Mouse (Mus musculus) liver, postnatal 0 days (tissue): Measurements from ENCODE around the gene Reps1.

ENCODE experiments used
- CTCF ChIP-seq: sonication (generic); IDR thresholded peaks from 2 replicates; pipeline ENCODE4 v1.5.1; 2016; ENCODE audit warnings: antibody characterized with exemption, low read depth
- EP300 ChIP-seq: IDR thresholded peaks from 2 replicates; pipeline ENCODE4 v1.6.1; 2016; ENCODE audit warnings: antibody characterized with exemption, low read depth, mild to moderate bottlenecking

DNA sequence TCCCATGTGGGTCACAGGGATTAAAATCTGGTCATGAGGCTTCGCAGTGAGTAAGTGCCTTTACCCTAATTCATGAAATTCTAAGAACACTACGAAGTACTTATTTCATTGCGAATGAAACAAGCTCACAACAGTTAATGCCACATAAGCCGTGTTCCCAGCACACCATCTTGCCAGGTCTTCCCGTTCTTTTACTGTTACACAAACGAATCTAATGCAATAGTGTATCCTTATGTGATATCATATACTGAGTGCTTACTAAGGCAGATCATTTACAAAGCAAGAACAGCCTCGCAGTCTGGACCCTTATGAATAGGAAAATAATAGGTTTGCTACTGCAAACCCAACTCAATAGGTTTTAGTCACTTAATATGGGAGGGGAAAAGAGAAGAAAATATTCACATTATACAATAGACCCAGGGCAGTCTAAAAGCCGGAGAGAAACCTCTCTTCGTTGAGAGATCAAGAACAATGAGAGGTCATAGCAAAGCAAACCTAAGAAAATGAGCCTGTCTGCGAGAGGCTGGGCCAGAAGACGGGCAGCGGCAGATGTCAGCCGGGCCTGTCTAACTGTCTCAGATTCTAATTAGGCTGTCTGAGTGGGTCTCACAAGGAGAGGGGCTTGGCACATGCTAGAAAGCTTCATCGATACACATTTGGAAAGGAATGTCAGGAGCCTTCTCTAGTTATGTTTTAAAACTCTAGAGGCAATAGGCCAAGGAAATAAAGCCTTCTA, 33.9 kb upstream of the Reps1 start:
- TF ChIP-seq CTCF (no peak), EP300 (no peak)
